Mouse (Mus musculus) inflammation-experienced regulatory T-cells, adult 16 weeks (primary cell): Measurements from ENCODE around the gene Trpc4ap. TPM values are rescaled to one million over a fixed set of nuclear protein-coding genes. Genes with fewer than 3 reads are reported as not detected.

Source experiments
- polyA plus RNA-seq: library from polyadenylated mRNA; unstranded; fragments of 100-300 nt; shearing (Covaris generic); gene quantifications from one replicate; pipeline ENCODE4 v1.2.1, GENCODE M21; 2017

Gene Trpc4ap
- polyA plus RNA-seq, result 134 TPM

DNA sequence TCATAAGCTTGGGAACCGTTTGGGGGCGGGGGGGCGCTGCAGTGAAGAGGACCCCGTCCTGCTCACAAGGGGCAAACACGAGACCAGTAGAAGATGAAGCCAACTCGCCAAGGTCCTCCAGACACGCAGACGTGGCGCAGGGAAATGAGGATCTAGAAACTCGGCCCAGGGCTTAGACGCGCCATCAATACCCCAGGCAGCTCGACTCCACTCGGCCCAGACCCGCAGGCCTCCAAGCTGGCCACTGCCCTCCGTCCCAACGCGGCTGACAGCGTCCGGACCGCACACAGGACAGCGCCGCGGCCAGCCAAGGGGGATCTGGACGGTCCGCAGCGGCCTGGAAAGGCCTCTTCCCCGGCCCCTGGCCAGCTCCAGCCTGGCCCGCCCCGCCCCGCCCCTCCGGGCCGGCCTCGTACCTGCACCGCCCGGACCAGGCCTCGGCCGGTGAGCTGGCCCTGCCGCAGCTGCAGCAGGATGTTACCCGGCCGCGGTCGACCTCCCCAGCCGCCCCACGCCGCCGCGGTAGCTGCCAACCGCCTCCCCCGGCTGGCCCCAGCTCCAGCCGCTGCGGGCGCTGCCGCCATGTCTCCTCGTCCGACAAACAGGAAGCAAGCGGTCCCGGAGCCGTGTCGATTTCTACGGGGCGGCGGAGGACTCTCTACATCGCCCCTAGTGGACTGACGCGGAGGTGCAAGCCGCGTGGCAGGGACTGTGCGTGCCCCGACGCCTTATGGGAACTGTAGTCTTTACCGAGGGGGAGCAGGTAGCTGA lies at the start of gene Trpc4ap:
Gene Trpc4ap (minus strand): TSS at position 662 of the 771 bp plus-strand sequence.

DNA sequence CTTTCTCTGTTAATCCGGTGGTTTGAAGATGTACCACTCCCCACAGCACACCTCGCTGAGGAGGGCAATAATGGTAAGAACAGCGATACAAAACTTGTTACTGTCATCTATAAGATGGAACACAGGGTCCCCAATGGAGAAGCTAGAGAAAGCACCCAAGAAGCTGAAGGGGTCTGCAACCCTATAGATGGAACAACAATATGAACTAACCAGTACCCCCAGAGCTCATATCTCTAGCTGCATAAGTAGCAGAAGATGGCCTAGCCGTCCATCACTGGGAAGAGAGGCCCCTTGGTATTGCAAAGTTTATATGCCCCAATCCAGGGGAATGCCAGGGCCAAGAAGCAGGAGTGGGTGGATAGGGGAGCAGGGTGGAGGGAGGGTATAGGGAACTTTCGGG lies 43.6 kb upstream of the Trpc4ap start, which contains the start of gene Gm17581:
Gene Gm17581 (minus strand): TSS at position 101 of the 400 bp plus-strand sequence.

DNA sequence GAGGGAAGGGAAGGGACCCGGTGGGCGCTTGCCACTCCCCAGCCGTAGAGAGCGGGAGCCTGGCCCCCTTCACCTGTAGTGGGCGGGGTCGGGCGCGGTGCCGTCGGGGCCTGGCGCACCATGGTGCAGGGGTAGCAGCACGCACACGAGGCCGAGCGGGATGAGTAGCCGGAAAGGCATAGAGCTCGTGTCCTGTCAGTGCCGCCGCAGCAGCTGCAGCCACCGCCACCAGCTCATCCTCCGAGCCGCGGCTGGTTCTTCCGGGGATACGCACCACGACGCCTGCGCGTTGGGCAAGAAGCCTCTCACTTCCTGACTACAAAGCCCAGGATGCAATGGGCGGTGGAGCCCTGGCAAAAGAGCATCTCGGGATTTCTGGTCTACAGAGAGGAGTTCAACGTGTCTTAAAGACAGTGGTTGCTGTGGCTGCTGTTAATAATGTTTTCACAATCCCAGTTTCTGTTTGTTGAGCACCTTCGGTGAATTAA lies 37.0 kb upstream of the Trpc4ap start, which contains the start of gene Edem2:
Gene Edem2 (minus strand): TSS at position 318 of the 488 bp plus-strand sequence.

GRCm38 (mm10) chr2:155610978-155611377 lies 81.2 kb downstream of the Trpc4ap start, which contains the start of gene Myh7b:
Myh7b (plus strand) TSS chr2:155611212.

GRCm38 (mm10) chr2:155592137-155592853 lies 99.9 kb downstream of the Trpc4ap start, which contains the start of gene Gss:
Gss (minus strand) TSS chr2:155592810.

Other genes starting within 250 kb of the Trpc4ap start
- gene Ncoa6, start 218.5 kb downstream of the Trpc4ap start, polyA plus RNA-seq, result 7.0 TPM
- 47.3 TPM for gene Acss2, start 174.4 kb downstream of the Trpc4ap start, polyA plus RNA-seq
- gene Ggt7, start 174.1 kb downstream of the Trpc4ap start, polyA plus RNA-seq, result 22.5 TPM
- gene Gss, start 99.6 kb downstream of the Trpc4ap start, polyA plus RNA-seq, result 18.3 TPM
- 0.17 TPM for gene Myh7b, start 81.2 kb downstream of the Trpc4ap start, polyA plus RNA-seq
- gene Edem2, start 37.1 kb upstream of the Trpc4ap start, polyA plus RNA-seq, result 82.2 TPM
- not detected for gene Gm17581, start 43.5 kb upstream of the Trpc4ap start, polyA plus RNA-seq
- gene Procr, start 58.7 kb upstream of the Trpc4ap start, polyA plus RNA-seq, result not detected
- gene Mmp24, start 83.0 kb upstream of the Trpc4ap start, polyA plus RNA-seq, result 0.10 TPM
- gene BC029722, start 127.0 kb upstream of the Trpc4ap start, polyA plus RNA-seq, result 58.9 TPM
- 228 TPM for gene Eif6, start 134.5 kb upstream of the Trpc4ap start, polyA plus RNA-seq
- not detected for gene Fam83c, start 142.5 kb upstream of the Trpc4ap start, polyA plus RNA-seq
- gene Uqcc1, start 237.9 kb upstream of the Trpc4ap start, polyA plus RNA-seq, result 54.2 TPM
- gene Gm15557, start 248.3 kb upstream of the Trpc4ap start, polyA plus RNA-seq, result not detected